Mouse (Mus musculus): ENCODE data around the gene Zfp212. TPM values are rescaled to one million over a fixed set of nuclear protein-coding genes. Genes with fewer than 3 reads are reported as not detected.
A peak's percentile ranks its signal among the peaks of the same experiment; 100 is the strongest.
"Not testable (repeated sequence)": the region's sequence is repeated elsewhere in the genome, so short reads cannot be mapped to it uniquely, and the experiment has no call there.

Gene Zfp212
- polyA plus RNA-seq, 1 experiment from 2014 or later: 17.7 TPM

DNA sequence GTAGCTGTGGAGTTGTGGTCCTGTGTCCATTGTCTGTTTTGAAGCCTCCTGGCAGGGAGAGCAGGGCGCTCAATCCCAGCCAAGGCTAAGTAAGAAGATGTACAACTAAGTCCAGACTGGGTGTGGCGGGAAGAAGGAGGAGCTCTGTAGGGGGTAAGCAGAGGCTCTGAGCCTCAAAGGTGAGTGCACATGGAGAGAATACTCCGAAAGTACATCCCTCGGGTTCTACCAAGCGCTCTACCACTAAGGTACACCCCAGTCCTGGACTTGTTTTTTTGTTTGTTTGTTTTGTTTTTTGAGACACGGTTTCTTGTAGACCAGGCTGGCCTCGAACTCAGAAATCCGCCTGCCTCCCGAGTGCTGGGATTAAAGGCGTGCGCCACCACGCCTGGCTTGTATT lies 22.2 kb downstream of the Zfp212 start:
- no peak for TF ChIP-seq CTCF (IDR thresholded peaks at IDR 0.05)
- CTCF ChIA-PET: interaction anchor here (0.6 kb wide), 1 partner anchor 11 kb away, joined by 3 read pairs; the partner anchor contains the start of gene Zfp956
- no peaks in the 10 kb centered on the region for H3K27me3 ChIP-seq
- in situ Hi-C loops (cut with MboI; ENCODE audit: low pct_unique_long_range_greater_than_20kb): no loop called here
- DNase-seq (ENCODE audit: low read depth, low spot score): no peak
- ATAC-seq: no peak
- POLR2A ChIA-PET: no interaction called here

DNA sequence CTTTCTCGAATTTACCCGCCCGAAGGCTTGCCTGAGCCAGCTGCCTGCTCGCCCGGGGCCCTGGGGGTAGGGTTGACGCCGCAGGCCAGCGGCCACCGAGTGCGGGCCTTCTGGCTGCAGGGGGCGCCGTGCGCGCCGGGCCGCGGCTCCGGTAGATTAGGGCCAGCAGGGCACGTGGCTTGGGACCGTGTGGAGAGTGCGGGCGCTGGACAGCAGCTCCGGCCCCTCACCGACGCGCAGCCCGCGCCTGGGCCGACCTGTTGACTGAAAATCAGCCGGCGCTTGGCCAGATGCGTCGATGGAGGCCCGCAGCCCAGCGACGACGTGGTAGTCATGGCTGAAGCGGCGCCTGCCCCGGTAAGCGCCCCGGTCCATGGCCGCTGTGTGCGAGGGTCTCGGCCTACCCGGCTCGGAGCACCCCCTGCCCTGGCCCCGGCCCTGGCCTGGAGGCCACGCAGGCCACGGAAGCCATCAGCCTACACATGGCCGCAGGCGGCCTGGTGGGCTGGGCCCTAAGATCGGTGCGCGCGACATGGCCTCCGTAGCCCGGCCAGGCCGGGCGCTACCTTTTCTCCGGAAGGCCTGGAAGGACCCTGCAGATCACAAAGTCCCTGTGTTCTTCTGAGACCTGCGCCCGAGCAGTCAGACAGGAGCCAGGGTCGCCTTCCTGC lies 22.9 kb downstream of the Zfp212 start:
- ChIA-PET CTCF (no interaction called here), POLR2A (no interaction called here)
- in situ Hi-C loops (cut with MboI; ENCODE audit: low pct_unique_long_range_greater_than_20kb): no loop called here
- TF ChIP-seq CTCF (IDR thresholded peaks at IDR 0.05): no peak
- no peaks in the 10 kb centered on the region for H3K27me3 ChIP-seq
- ATAC-seq (no peak), DNase-seq (ENCODE audit: low read depth, low spot score) (no peak)

DNA sequence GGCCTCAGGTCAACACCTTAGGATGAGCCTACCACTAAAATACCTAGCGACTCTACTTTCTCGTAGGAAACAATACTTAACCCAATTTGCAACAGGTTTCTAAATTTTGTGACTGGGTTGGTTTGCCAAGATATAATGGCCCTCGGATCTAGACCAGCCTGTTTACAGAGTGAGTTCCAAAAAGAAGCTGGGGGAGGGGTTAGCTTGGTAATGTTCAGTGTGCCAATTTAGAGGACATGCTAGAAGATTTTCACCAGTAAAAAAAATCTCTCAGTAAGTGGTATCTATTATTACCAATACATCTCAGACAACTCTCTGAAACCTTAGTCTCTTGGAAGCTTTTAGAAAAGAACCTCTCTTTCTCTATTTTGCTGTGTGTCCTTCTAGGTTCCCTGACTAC lies 23.4 kb downstream of the Zfp212 start:
- DNase-seq (ENCODE audit: low read depth, low spot score): no peak
- H3K27me3 ChIP-seq: no peaks in the 10 kb centered on the region
- in situ Hi-C loops (cut with MboI; ENCODE audit: low pct_unique_long_range_greater_than_20kb): no loop called here
- CTCF ChIA-PET: no interaction called here
- no peak for TF ChIP-seq CTCF (IDR thresholded peaks at IDR 0.05)
- ATAC-seq: no peak
- POLR2A ChIA-PET: no interaction called here

DNA sequence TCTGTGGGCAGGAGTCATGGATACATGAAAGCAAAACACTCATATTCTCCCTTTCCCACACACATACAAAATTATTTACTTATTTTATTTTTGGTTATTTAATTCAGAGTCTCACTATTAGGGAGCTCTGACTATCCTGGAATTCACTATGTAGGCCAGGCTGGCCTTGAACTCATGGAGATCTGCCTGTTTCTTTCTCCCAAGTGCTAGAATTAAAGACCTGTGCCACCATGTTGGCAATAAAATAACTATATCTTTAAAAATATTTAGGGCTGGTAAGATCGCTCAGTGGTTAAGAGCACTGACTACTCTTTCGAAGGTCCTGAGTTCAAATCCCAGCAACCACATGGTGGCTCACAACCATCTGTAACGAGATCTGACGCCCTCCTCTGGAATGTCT lies 27.1 kb downstream of the Zfp212 start:
- ChIA-PET POLR2A (no interaction called here), CTCF (interaction anchor here (2.2 kb wide), 1 partner anchor 13 kb away, joined by 5 read pairs; no protein-coding TSS in a partner anchor)
- in situ Hi-C loops (cut with MboI; ENCODE audit: low pct_unique_long_range_greater_than_20kb): no loop called here
- ATAC-seq (no peak), DNase-seq (ENCODE audit: low read depth, low spot score) (no peak)
- TF ChIP-seq CTCF (IDR thresholded peaks at IDR 0.05): no peak
- no peaks in the 10 kb centered on the region for H3K27me3 ChIP-seq

DNA sequence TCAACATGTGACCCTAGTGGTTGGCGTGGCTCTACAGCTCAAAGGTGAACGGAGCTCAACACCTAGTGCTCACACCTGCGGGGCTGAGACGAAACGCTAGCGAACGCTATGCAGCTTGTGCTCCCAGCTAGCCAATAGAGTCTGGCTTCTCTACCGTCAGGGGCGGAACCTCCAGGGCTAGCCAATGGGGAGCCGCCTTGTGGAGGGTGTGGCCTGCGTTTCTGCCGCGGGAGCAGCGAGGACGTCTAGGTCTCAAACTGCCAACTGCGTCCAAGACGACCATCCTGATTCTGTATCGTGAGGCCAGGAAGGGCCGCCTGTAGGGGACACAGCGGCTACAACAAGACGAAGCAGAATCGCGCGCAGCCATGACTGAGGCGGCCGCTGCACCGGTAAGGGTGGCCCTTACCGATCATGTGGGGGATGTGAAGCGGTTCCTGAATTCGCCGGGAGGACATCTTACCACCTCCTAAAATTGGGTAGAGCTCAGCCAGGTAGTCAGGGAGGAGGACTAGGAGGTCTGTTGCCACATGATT lies 33.0 kb downstream of the Zfp212 start, which contains the start of gene Zfp956:
Gene Zfp956 (plus strand): TSS at position 200 of the 536 bp plus-strand sequence.
- POLR2A ChIA-PET: interaction anchor here (0.8 to 1.3 kb wide), 2 partner anchors 12 to 25 kb away, joined by 3 to 6 read pairs; no protein-coding TSS in a partner anchor
- no peak for TF ChIP-seq CTCF (IDR thresholded peaks at IDR 0.05)
- ATAC-seq (peak; percentile 98), DNase-seq (ENCODE audit: low read depth, low spot score) (peak; percentile 50)
- in situ Hi-C loops (cut with MboI; ENCODE audit: low pct_unique_long_range_greater_than_20kb): no loop called here
- H3K27me3 ChIP-seq: no peaks in the 10 kb centered on the region
- CTCF ChIA-PET: interaction anchor here (0.8 to 2.4 kb wide), 5 partner anchors 9 to 64 kb away, joined by 3 to 6 read pairs (median 4); no protein-coding TSS in a partner anchor

DNA sequence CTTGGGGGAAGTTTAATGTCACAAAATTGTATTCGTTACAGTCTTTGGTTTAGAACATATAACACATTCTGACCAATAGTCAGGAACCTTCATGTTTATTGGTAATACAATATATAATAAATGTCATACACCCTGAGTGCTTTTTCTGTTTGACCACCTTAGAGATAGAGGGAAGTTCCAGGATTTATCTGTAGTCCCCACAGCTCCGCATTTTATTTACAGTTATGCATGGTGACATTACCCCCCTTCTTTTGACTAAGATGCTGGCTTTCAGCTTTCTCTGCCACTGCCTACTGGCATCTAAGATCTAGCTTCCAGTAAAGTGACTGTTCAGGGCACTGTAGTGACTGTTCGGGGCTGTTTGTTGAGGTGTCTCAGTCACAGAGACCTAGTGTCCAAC lies 34.1 kb downstream of the Zfp212 start:
- CTCF ChIA-PET: interaction anchor here (1.5 kb wide), 1 partner anchor 18 kb away, joined by 4 read pairs; no protein-coding TSS in a partner anchor
- in situ Hi-C loops (cut with MboI; ENCODE audit: low pct_unique_long_range_greater_than_20kb): no loop called here
- POLR2A ChIA-PET: interaction anchor here (1.3 kb wide), 1 partner anchor 13 kb away, joined by 6 read pairs; no protein-coding TSS in a partner anchor
- ATAC-seq (no peak), DNase-seq (ENCODE audit: low read depth, low spot score) (no peak)
- H3K27me3 ChIP-seq: no peaks in the 10 kb centered on the region
- TF ChIP-seq CTCF (IDR thresholded peaks at IDR 0.05): no peak

DNA sequence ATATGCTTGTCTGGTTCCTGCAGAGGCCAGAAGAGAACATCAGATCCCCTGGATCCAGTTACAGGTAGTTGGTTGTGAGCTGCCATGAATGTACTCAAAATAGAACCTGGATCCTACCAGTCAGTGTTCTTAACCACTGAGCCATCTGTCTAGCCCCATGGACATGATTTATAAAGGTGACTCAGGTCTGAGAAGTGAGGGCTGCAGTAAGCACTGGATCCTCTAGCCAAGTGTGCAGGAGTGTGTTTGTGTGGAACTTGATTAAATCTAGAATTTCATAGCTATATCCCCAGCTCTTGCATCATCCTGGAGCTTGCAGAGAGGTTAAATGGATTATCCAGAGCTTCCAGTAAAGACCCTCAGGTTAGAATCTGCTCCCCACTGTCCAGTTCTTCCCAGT lies 37.5 kb downstream of the Zfp212 start:
- ChIA-PET CTCF (interaction anchor here (0.9 to 1.4 kb wide), 4 partner anchors 9 to 22 kb away, joined by 3 to 5 read pairs (median 3); no protein-coding TSS in a partner anchor), POLR2A (no interaction called here)
- in situ Hi-C loops (cut with MboI; ENCODE audit: low pct_unique_long_range_greater_than_20kb): no loop called here
- no peak for DNase-seq (ENCODE audit: low read depth, low spot score)
- TF ChIP-seq CTCF (IDR thresholded peaks at IDR 0.05): no peak
- no peaks in the 10 kb centered on the region for H3K27me3 ChIP-seq
- no peak for ATAC-seq

DNA sequence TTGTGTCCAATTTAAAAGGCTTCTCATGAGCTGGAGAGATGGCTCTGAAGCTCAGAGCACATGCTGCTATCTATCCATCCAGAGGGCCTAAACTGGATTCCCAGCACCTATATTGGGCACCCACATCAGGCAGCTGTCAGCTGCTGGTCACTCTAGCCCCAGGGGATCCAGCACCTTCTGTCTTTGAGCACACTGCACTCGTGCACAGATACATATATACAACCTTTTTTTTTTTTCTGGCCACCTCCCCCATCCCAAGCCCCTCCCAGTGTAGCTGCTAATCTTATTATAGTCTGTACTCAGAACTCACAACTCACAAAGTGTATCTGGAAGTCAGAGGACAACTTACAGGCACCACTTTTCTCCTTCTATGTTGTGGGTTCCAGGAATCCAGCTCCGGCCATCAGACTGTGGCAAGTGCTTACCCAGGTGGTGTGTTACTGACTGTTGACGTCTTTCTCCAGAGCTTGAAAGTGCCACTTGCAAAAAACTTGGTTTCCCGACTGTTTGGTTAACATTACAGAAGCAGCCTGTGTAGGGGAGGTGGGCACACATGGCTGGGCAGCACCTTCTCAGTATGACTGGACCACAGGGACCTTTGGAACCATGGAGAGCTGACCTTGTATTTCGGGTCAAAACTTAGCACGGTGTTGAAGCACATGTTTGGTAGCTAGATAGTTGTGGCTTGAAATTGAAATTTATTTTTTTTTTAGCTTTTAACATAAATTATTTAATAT lies 40.6 kb downstream of the Zfp212 start:
- no peaks in the 10 kb centered on the region for H3K27me3 ChIP-seq
- CTCF ChIA-PET: interaction anchor here (0.9 to 2.1 kb wide), 6 partner anchors 8 to 126 kb away, joined by 3 to 6 read pairs (median 4); partner anchors contain the start of genes Zfp398 and Zfp956

DNA sequence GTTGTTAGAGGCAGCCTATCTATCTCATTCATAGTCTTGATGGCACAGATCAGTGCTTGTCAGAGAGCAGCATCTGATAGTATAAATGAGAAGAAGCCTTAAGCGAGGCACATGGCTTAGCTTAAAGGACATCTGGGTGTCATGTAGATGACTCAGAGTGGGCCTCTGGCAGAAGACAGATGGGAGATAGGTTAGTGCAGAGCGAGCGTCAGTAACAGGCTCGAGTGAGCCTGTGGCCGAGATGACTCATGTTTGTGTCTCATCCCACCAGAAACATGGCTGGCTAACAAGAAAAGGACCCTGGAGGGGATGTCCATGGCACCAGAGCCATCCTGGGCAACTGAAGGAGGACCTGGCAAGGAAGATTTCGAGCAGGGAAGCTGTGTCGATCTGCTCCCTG lies 42.8 kb downstream of the Zfp212 start:
- CTCF ChIA-PET: interaction anchor here (3.6 kb wide), 1 partner anchor 16 kb away, joined by 10 read pairs; no protein-coding TSS in a partner anchor
- in situ Hi-C loops (cut with MboI; ENCODE audit: low pct_unique_long_range_greater_than_20kb): no loop called here
- POLR2A ChIA-PET: interaction anchor here (0.9 kb wide), 1 partner anchor 10 kb away, joined by 3 read pairs; no protein-coding TSS in a partner anchor
- ATAC-seq (peak; percentile 51), DNase-seq (ENCODE audit: low read depth, low spot score) (peak; percentile 22)
- TF ChIP-seq CTCF (IDR thresholded peaks at IDR 0.05): no peak
- H3K27me3 ChIP-seq: no peaks in the 10 kb centered on the region

More for the DNA sequence above, 40.6 kb downstream of the Zfp212 start:
- TF ChIP-seq CTCF (IDR thresholded peaks at IDR 0.05): no peak
- in situ Hi-C loops (cut with MboI; ENCODE audit: low pct_unique_long_range_greater_than_20kb): no loop called here
- DNase-seq (ENCODE audit: low read depth, low spot score) (no peak), ATAC-seq (no peak)
- POLR2A ChIA-PET: no interaction called here

DNA sequence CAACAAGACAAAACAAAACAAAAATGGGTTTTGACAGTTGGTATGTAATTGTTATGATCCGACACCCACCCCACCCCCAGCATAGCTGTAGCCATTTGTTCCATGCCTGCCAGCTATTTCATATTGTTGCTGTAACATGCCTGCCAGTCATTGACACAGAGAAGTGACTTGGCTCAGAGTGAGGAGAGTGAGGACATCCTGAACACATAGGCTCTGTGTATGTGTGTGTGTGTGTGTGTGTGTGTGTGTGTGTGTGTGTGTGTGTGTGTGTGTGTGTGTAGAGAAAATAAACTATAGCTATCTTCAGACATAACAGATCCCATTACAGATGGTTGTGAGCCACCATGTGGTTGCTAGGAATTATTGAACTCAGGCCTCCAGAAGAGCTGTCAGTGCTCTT lies 47.9 kb downstream of the Zfp212 start:
- H3K27me3 ChIP-seq; ATAC-seq; in situ Hi-C loops (cut with MboI; ENCODE audit: low pct_unique_long_range_greater_than_20kb); DNase-seq (ENCODE audit: low read depth, low spot score): not testable (repeated sequence)
- ChIA-PET CTCF (interaction anchor here (1.1 to 1.8 kb wide), 2 partner anchors 11 kb away, joined by 3 to 11 read pairs; no protein-coding TSS in a partner anchor), POLR2A (interaction anchor here (0.9 kb wide), 1 partner anchor 11 kb away, joined by 5 read pairs; no protein-coding TSS in a partner anchor)

Measured in Patski (cell line).